Mouse (Mus musculus) MEL (cell line): ENCODE results near the gene Cage1.

ENCODE experiments used
- CTCF ChIP-seq, 3 experiments: IDR thresholded peaks in 2 of 3; conservative IDR thresholded peaks in 1 of 3; 2 replicates each; pipeline ENCODE4 v1.5.1; 2011 to 2012; ENCODE audit warnings: low read length in 3 of 3, low read depth in 2 of 3, mild to moderate bottlenecking in 2 of 3, improper control_type of control experiment in 1 of 3, inconsistent platforms in 1 of 3, mixed read lengths in 1 of 3, moderate library complexity in 1 of 3; ENCODE audit not compliant: control insufficient read depth in 1 of 3, insufficient read depth in 1 of 3, poor library complexity in 1 of 3, severe bottlenecking in 1 of 3
- EP300 ChIP-seq, 2 experiments: IDR thresholded peaks; 2 replicates each; pipeline ENCODE4 v1.6.1; 2011; ENCODE audit warnings: improper control_type of control experiment in 2 of 2, low read length in 2 of 2, low read depth in 1 of 2, mild to moderate bottlenecking in 1 of 2
- GATA1 ChIP-seq: IDR thresholded peaks from 2 replicates; pipeline ENCODE4 v1.6.1; 2011; ENCODE audit warnings: low read depth, low read length, improper control_type of control experiment
- MEF2A ChIP-seq: IDR thresholded peaks from 2 replicates; pipeline ENCODE4 v1.6.1; 2014; ENCODE audit warnings: low read depth, mild to moderate bottlenecking, inconsistent platforms, low read length, improper control_type of control experiment; ENCODE audit not compliant: poor library complexity, insufficient replicate concordance, severe bottlenecking; ENCODE audit errors: extremely low read depth
- POLR2A ChIP-seq, 2 experiments: IDR thresholded peaks; 2 replicates each; pipeline ENCODE4 v1.6.1; 2011 to 2012; ENCODE audit warnings: low read length in 2 of 2, mild to moderate bottlenecking in 2 of 2, control low read depth in 1 of 2, improper control_type of control experiment in 1 of 2, low read depth in 1 of 2, moderate library complexity in 1 of 2; ENCODE audit not compliant: control insufficient read depth in 1 of 2, insufficient read depth in 1 of 2, poor library complexity in 1 of 2
- TBP ChIP-seq: IDR thresholded peaks from 2 replicates; pipeline ENCODE4 v1.8.0; 2011; ENCODE audit warnings: low read depth, low read length, improper control_type of control experiment

GRCm38 (mm10) chr13:38079366-38079765, 42.5 kb upstream of the Cage1 start:
- no peak for TF ChIP-seq CTCF (IDR thresholded peaks at IDR 0.05 in 2 of 3, conservative IDR thresholded peaks at IDR 0.05 in 1 of 3; ENCODE audit: control insufficient read depth in 1 of 3, insufficient read depth in 1 of 3, low read depth in 2 of 3, low read length in 3 of 3, poor library complexity in 1 of 3, severe bottlenecking in 1 of 3)
- TF ChIP-seq POLR2A (IDR thresholded peaks at IDR 0.05; ENCODE audit: control insufficient read depth in 1 of 2, insufficient read depth in 1 of 2, low read depth in 1 of 2, low read length in 2 of 2, poor library complexity in 1 of 2), result no peak
- TF ChIP-seq MEF2A, result no peak
- TF ChIP-seq EP300 (IDR thresholded peaks at IDR 0.05; ENCODE audit: low read depth in 1 of 2, low read length in 2 of 2), result no peak
- no peak for TF ChIP-seq GATA1
- TF ChIP-seq TBP, result no peak
